Mouse (Mus musculus): ENCODE results near the gene D630045J12Rik.

GRCm38 (mm10) chr6:38162825-38163504 is 90.8 kb downstream of the D630045J12Rik start:
- no peak for TF ChIP-seq CHD2 (IDR thresholded peaks at IDR 0.05; ENCODE audit: low read depth, low read length)
- TF ChIP-seq ZC3H11A (IDR thresholded peaks at IDR 0.05; ENCODE audit: borderline replicate concordance, low read depth, low read length) = no peak
- TF ChIP-seq MAFK (IDR thresholded peaks at IDR 0.05; ENCODE audit: insufficient read depth, low read depth, low read length) = no peak
- TF ChIP-seq HCFC1 (IDR thresholded peaks at IDR 0.05; ENCODE audit: borderline replicate concordance, insufficient read depth, low read length) = no peak

All from ES-E14 (cell line).